Mouse (Mus musculus): Measurements from ENCODE around the gene Mvb12a. TPM values are rescaled to one million over a fixed set of nuclear protein-coding genes. Genes with fewer than 3 reads are reported as not detected.

The Mvb12a gene
- total and polyA plus RNA-seq, 3 experiments = 64.7 to 230 (median 74.4) TPM

GRCm38 (mm10) chr8:71592374-71593170 lies 49.9 kb downstream of the Mvb12a start:
- DNase-seq = peak; percentile 90

GRCm38 (mm10) chr8:71593556-71594323 lies 51.0 kb downstream of the Mvb12a start:
- DNase-seq = no peak

GRCm38 (mm10) chr8:71594324-71594722 lies 51.6 kb downstream of the Mvb12a start:
- DNase-seq = no peak

GRCm38 (mm10) chr8:71595862-71596261 lies 53.1 kb downstream of the Mvb12a start:
- DNase-seq = peak; percentile 91

GRCm38 (mm10) chr8:71596384-71596783 lies 53.7 kb downstream of the Mvb12a start:
- no peak for DNase-seq

- DNase-seq = no peak
Measured at GRCm38 (mm10) chr8:71596798-71597197, 54.1 kb downstream of the Mvb12a start.

- DNase-seq = no peak
Measured at GRCm38 (mm10) chr8:71597451-71597850, 54.7 kb downstream of the Mvb12a start, which contains the start of gene Fam129c. TSS of gene Fam129c (plus strand) at chr8:71597648.

Other genes starting within 250 kb of the Mvb12a start
- gene Use1, start 176.1 kb upstream of the Mvb12a start, total RNA-seq (2021) = 100 to 1,000 TPM; 167 to 218 TPM
- 69.3 and 79.6 TPM in 2 replicates for gene Use1, start 176.1 kb upstream of the Mvb12a start, polyA plus RNA-seq (2012; rRNA removed)
- 10 to 100 TPM; 16.5 to 17.8 TPM for gene Ocel1, start 171.6 kb upstream of the Mvb12a start, total RNA-seq (2021)
- 32.1 and 36.1 TPM in 2 replicates for gene Ocel1, start 171.6 kb upstream of the Mvb12a start, polyA plus RNA-seq (2012; rRNA removed)
- gene Nr2f6, start 161.0 kb upstream of the Mvb12a start, total RNA-seq (2021) = 10 to 100 TPM; 49.7 to 71.5 TPM
- gene Nr2f6, start 161.0 kb upstream of the Mvb12a start, polyA plus RNA-seq (2012; rRNA removed) = 335 and 389 TPM in 2 replicates
- gene Ushbp1, start 147.1 kb upstream of the Mvb12a start, total RNA-seq (2021) = 10 to 100 TPM; 11.9 to 16.8 TPM
- 40.1 and 58.8 TPM in 2 replicates for gene Ushbp1, start 147.1 kb upstream of the Mvb12a start, polyA plus RNA-seq (2012; rRNA removed)
- 100 to 1,000 TPM; 106 to 119 TPM for gene Babam1, start 146.1 kb upstream of the Mvb12a start, total RNA-seq (2021)
- gene Babam1, start 146.1 kb upstream of the Mvb12a start, polyA plus RNA-seq (2012; rRNA removed) = 143 and 164 TPM in 2 replicates
- under 1 TPM; 0.48 to 0.58 TPM for gene Ankle1, start 136.9 kb upstream of the Mvb12a start, total RNA-seq (2021)
- gene Ankle1, start 136.9 kb upstream of the Mvb12a start, polyA plus RNA-seq (2012; rRNA removed) = 3.4 and 4.2 TPM in 2 replicates
- 10 to 100 TPM; 52.1 to 64.4 TPM for gene Abhd8, start 79.3 kb upstream of the Mvb12a start, total RNA-seq (2021)
- 220 and 223 TPM in 2 replicates for gene Abhd8, start 79.3 kb upstream of the Mvb12a start, polyA plus RNA-seq (2012; rRNA removed)
- 100 to 1,000 TPM; 130 to 133 TPM for gene Mrpl34, start 78.0 kb upstream of the Mvb12a start, total RNA-seq (2021)
- 230 and 261 TPM in 2 replicates for gene Mrpl34, start 78.0 kb upstream of the Mvb12a start, polyA plus RNA-seq (2012; rRNA removed)
- gene Dda1, start 73.7 kb upstream of the Mvb12a start, total RNA-seq (2021) = 10 to 100 TPM; 54.7 to 76.7 TPM
- gene Dda1, start 73.7 kb upstream of the Mvb12a start, polyA plus RNA-seq (2012; rRNA removed) = 129 and 149 TPM in 2 replicates
- gene Ano8, start 57.0 kb upstream of the Mvb12a start, total RNA-seq (2021) = 10 to 100 TPM in 1 of 2 experiments, 1 to 10 TPM in 1; 9.9 to 16.4 TPM
- gene Ano8, start 57.0 kb upstream of the Mvb12a start, polyA plus RNA-seq (2012; rRNA removed) = 44.9 and 54.6 TPM in 2 replicates
- 10 to 100 TPM; 15.6 to 26.7 TPM for gene Gtpbp3, start 54.8 kb upstream of the Mvb12a start, total RNA-seq (2021)
- 58.3 and 77.4 TPM in 2 replicates for gene Gtpbp3, start 54.8 kb upstream of the Mvb12a start, polyA plus RNA-seq (2012; rRNA removed)
- 100 to 1,000 TPM; 198 to 219 TPM for gene Plvap, start 31.2 kb upstream of the Mvb12a start, total RNA-seq (2021)
- 559 and 580 TPM in 2 replicates for gene Plvap, start 31.2 kb upstream of the Mvb12a start, polyA plus RNA-seq (2012; rRNA removed)
- not detected for gene Ccdc194, start 17.2 kb upstream of the Mvb12a start, total RNA-seq (2021)
- not detected in 2 replicates for gene Ccdc194, start 17.2 kb upstream of the Mvb12a start, polyA plus RNA-seq (2012; rRNA removed)
- gene Bst2, start 5.5 kb upstream of the Mvb12a start, total RNA-seq (2021) = 10 to 100 TPM; 63.1 to 98.6 TPM
- 457 and 528 TPM in 2 replicates for gene Bst2, start 5.5 kb upstream of the Mvb12a start, polyA plus RNA-seq (2012; rRNA removed)
- 1 to 10 TPM; 4.1 to 6.8 TPM for gene Tmem221, start 15.9 kb downstream of the Mvb12a start, total RNA-seq (2021)
- 31.6 and 35.2 TPM in 2 replicates for gene Tmem221, start 15.9 kb downstream of the Mvb12a start, polyA plus RNA-seq (2012; rRNA removed)
- gene Nxnl1, start 23.7 kb downstream of the Mvb12a start, total RNA-seq (2021) = 1 to 10 TPM; 1.2 to 1.6 TPM
- 0.26 and 0.54 TPM in 2 replicates for gene Nxnl1, start 23.7 kb downstream of the Mvb12a start, polyA plus RNA-seq (2012; rRNA removed)
- gene Slc27a1, start 26.0 kb downstream of the Mvb12a start, total RNA-seq (2021) = 100 to 1,000 TPM; 195 to 212 TPM
- 479 and 725 TPM in 2 replicates for gene Slc27a1, start 26.0 kb downstream of the Mvb12a start, polyA plus RNA-seq (2012; rRNA removed)
- 100 to 1,000 TPM; 125 to 142 TPM for gene Pgls, start 49.3 kb downstream of the Mvb12a start, total RNA-seq (2021)
- 675 and 694 TPM in 2 replicates for gene Pgls, start 49.3 kb downstream of the Mvb12a start, polyA plus RNA-seq (2012; rRNA removed)
- gene Fam129c, start 54.7 kb downstream of the Mvb12a start, total RNA-seq (2021) = 1 to 10 TPM; 2.1 to 2.5 TPM
- 2.0 and 2.5 TPM in 2 replicates for gene Fam129c, start 54.7 kb downstream of the Mvb12a start, polyA plus RNA-seq (2012; rRNA removed)
- gene Colgalt1, start 68.1 kb downstream of the Mvb12a start, total RNA-seq (2021) = 10 to 100 TPM; 53.3 to 60.8 TPM
- gene Colgalt1, start 68.1 kb downstream of the Mvb12a start, polyA plus RNA-seq (2012; rRNA removed) = 201 and 217 TPM in 2 replicates
- 10 to 100 TPM in 1 of 2 experiments, 1 to 10 TPM in 1; 6.0 to 10.5 TPM for gene Unc13a, start 128.8 kb downstream of the Mvb12a start, total RNA-seq (2021)
- gene Unc13a, start 128.8 kb downstream of the Mvb12a start, polyA plus RNA-seq (2012; rRNA removed) = 4.4 and 6.3 TPM in 2 replicates
- 10 to 100 TPM in 1 of 2 experiments, 1 to 10 TPM in 1; 9.4 to 19.0 TPM for gene Jak3, start 133.4 kb downstream of the Mvb12a start, total RNA-seq (2021)
- gene Jak3, start 133.4 kb downstream of the Mvb12a start, polyA plus RNA-seq (2012; rRNA removed) = 32.3 and 44.2 TPM in 2 replicates
- gene Insl3, start 146.3 kb downstream of the Mvb12a start, total RNA-seq (2021) = 1 to 10 TPM; 7.1 to 7.5 TPM
- 39.2 and 39.3 TPM in 2 replicates for gene Insl3, start 146.3 kb downstream of the Mvb12a start, polyA plus RNA-seq (2012; rRNA removed)
- gene B3gnt3, start 158.9 kb downstream of the Mvb12a start, total RNA-seq (2021) = 1 to 10 TPM; 4.4 to 5.7 TPM
- 14.4 and 17.5 TPM in 2 replicates for gene B3gnt3, start 158.9 kb downstream of the Mvb12a start, polyA plus RNA-seq (2012; rRNA removed)
- 1 to 10 TPM; 1.8 to 2.7 TPM for gene Fcho1, start 182.8 kb downstream of the Mvb12a start, total RNA-seq (2021)
- gene Fcho1, start 182.8 kb downstream of the Mvb12a start, polyA plus RNA-seq (2012; rRNA removed) = 8.2 and 10.6 TPM in 2 replicates

Measured in adrenal gland, adult 2 months (tissue).